Mouse (Mus musculus) liver, embryonic 14.5 days (tissue): ENCODE results near the gene Atf7ip2. TPM values are rescaled to one million over a fixed set of nuclear protein-coding genes. Genes with fewer than 3 reads are reported as not detected.
"Not testable (repeated sequence)": the region's sequence is repeated elsewhere in the genome, so short reads cannot be mapped to it uniquely, and the experiment has no call there.

Experiments
- ATAC-seq: fragments of 200-750 bp; cut with Nextera tagmentation; 2 replicates; pipeline ENCODE4 v1.8.0; 2017; ENCODE audit warnings: moderate number of reproducible peaks, mild to moderate bottlenecking, moderate library complexity; ENCODE audit not compliant: insufficient read depth
- DNase-seq, 3 experiments: peaks; one replicate each; pipeline ENCODE4 v3.0.0-alpha.2; 2012 to 2013; ENCODE audit warnings: low read depth in 3 of 3, low spot score in 3 of 3
- H3K27ac ChIP-seq: fragments of 300-500 bp; sonication (generic); 2 replicates; pipeline ENCODE4 v1.5.1; 2014; ENCODE audit warnings: moderate library complexity, mild to moderate bottlenecking, control low read depth, inconsistent platforms
- H3K27me3 ChIP-seq: fragments of 300-500 bp; sonication (generic); 2 replicates; pipeline ENCODE4 v1.6.1; 2014; ENCODE audit warnings: mild to moderate bottlenecking, low read length, moderate library complexity; ENCODE audit not compliant: control insufficient read depth, insufficient read depth
- H3K36me3 ChIP-seq: fragments of 300-500 bp; sonication (generic); replicated peaks from 2 replicates; pipeline ENCODE4 v1.6.1; 2014; ENCODE audit warnings: low read depth; ENCODE audit not compliant: control insufficient read depth, insufficient read depth
- H3K4me1 ChIP-seq, 2 experiments: fragments of 200-500 bp in 1 of 2; fragments of 300-500 bp in 1 of 2; sonication (generic) in 1 of 2; replicated peaks; 2 replicates each; pipeline ENCODE4 v1.6.1; 2012 to 2014; ENCODE audit warnings: antibody characterized with exemption in 1 of 2, inconsistent platforms in 1 of 2, low read length in 1 of 2; ENCODE audit not compliant: control insufficient read depth in 2 of 2, insufficient read depth in 2 of 2
- H3K4me2 ChIP-seq: fragments of 300-500 bp; sonication (generic); 2 replicates; pipeline ENCODE4 v1.6.1; 2014; ENCODE audit warnings: low read depth, mild to moderate bottlenecking, control low read depth, moderate library complexity
- H3K4me3 ChIP-seq, 2 experiments: fragments of 200-500 bp in 1 of 2; fragments of 300-500 bp in 1 of 2; sonication (generic) in 1 of 2; 2 replicates each; pipeline ENCODE4 v1.5.1; 2012 to 2014; ENCODE audit warnings: low read depth in 2 of 2, low read length in 2 of 2, mild to moderate bottlenecking in 2 of 2, control low read depth in 1 of 2, inconsistent platforms in 1 of 2, moderate library complexity in 1 of 2; ENCODE audit not compliant: insufficient read depth in 1 of 2
- H3K9ac ChIP-seq: fragments of 300-500 bp; sonication (generic); replicated peaks from 2 replicates; pipeline ENCODE4 v1.6.1; 2014; ENCODE audit warnings: mild to moderate bottlenecking, control low read depth, moderate library complexity
- H3K9me3 ChIP-seq: fragments of 300-500 bp; sonication (generic); 2 replicates; pipeline ENCODE4 v1.6.1; 2016; ENCODE audit warnings: low read length, mixed read lengths; ENCODE audit not compliant: control insufficient read depth
- CTCF ChIP-seq: IDR thresholded peaks from 2 replicates; pipeline ENCODE4 v1.5.1; 2016; ENCODE audit warnings: antibody characterized with exemption, low read depth, control low read depth
- EP300 ChIP-seq: IDR thresholded peaks from 2 replicates; pipeline ENCODE4 v1.6.1; 2016; ENCODE audit warnings: antibody characterized with exemption, low read depth
- WGBS: fragments of 180-500 bp; shearing (Covaris S2); extraction: QIAGEN DNeasy Blood & Tissue Kit; methylation state at CpG from one replicate; pipeline ENCODE4 v1.1.7; 2014; ENCODE audit not compliant: insufficient replicate concordance; 5-methylcytosine and 5-hydroxymethylcytosine counted together
- polyA plus RNA-seq, 2 experiments: library from polyadenylated mRNA; depleted of rRNA in 1 of 2; stranded (reverse) in 1 of 2; unstranded in 1 of 2; fragments of >200 nt; fragmentation: Nextera tagmentation in 1 of 2; extraction: Ambion mirVana in 1 of 2; gene quantifications; 2 replicates each; pipeline versions ENCODE4 v1.2.1 to v1.2.3; 2012 to 2014

Gene Atf7ip2
- polyA plus RNA-seq, 2 experiments: 0.19 to 0.25 TPM

GRCm38 (mm10) chr16:10171276-10171675 is 21.2 kb upstream of the Atf7ip2 start:
- Histone ChIP-seq H3K36me3 (no peaks in the 10 kb centered on the region), H3K27me3 (no peaks in the 10 kb centered on the region), H3K4me3 (no peak overlapping the region), H3K4me1 (no peaks in the 10 kb centered on the region), H3K27ac (no peak overlapping the region), H3K9me3 (no peaks in the 10 kb centered on the region), H3K9ac (no peak overlapping the region), H3K4me2 (no peak overlapping the region)
- TF ChIP-seq CTCF (no peak), EP300 (no peak)
- DNase-seq (no peak), ATAC-seq (no peak)
- WGBS: 60% methylated on average over 4 of the region's 4 CpGs

DNA sequence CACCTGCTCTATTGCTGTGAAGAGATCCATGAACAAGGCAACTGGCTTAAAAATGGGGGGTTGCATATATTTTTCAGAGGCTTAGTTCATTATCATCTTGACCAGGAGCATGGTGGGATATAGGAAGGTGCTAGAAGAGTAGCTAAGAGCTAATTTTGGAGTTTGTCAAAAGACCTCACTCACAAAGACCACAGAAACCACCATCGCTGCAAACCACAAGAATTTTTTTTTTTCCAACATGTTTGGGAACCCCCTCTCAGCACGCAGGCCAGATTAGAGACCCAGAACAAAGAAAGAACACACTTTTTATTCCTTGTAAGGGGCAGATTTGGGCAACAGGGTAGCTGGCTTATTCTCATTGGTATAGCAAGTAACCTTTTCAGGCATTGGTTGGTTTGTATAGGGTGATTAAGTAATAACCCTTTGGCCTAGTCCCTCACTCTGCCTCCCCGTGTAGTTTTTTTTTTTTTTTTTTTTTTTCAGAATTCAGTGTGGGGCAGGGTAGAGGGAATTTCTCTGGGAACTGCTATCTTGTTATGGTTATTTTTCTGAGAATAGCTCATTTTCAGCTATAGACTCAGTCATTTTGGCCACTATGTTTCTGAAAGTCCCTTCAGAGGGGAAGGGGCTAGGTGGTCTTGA is 20.2 kb upstream of the Atf7ip2 start:
- no peak for DNase-seq
- 40% methylated on average over 3 of the region's 3 CpGs for WGBS
- no peak for ATAC-seq

GRCm38 (mm10) chr16:10187461-10187860 is 5.1 kb upstream of the Atf7ip2 start:
- H3K9ac ChIP-seq, H3K4me2 ChIP-seq, ATAC-seq, H3K27me3 ChIP-seq, H3K4me3 ChIP-seq, H3K4me1 ChIP-seq, DNase-seq, H3K9me3 ChIP-seq, H3K36me3 ChIP-seq, H3K27ac ChIP-seq: not testable (repeated sequence)
- WGBS: 81% methylated on average over 10 of the region's 10 CpGs

More for the DNA sequence above, 20.2 kb upstream of the Atf7ip2 start:
- TF ChIP-seq EP300 (no peak), CTCF (no peak)
- H3K27me3 ChIP-seq: no peaks in the 10 kb centered on the region
- H3K9me3 ChIP-seq: no peaks in the 10 kb centered on the region
- H3K9ac ChIP-seq: no peak overlapping the region
- no peak overlapping the region for H3K27ac ChIP-seq
- no peaks in the 10 kb centered on the region for H3K36me3 ChIP-seq
- H3K4me1 ChIP-seq: no peaks in the 10 kb centered on the region
- no peak overlapping the region for H3K4me2 ChIP-seq
- no peak overlapping the region for H3K4me3 ChIP-seq

GRCm38 (mm10) chr16:10208777-10209176 is 16.3 kb downstream of the Atf7ip2 start:
- no peak overlapping the region for H3K4me3 ChIP-seq
- H3K9ac ChIP-seq: no peak overlapping the region
- TF ChIP-seq CTCF (no peak; the same call in 1 of the 2 replicates), EP300 (no peak)
- ATAC-seq (no peak), DNase-seq (no peak)
- H3K27ac ChIP-seq: no peak overlapping the region
- H3K27me3 ChIP-seq: no peaks in the 10 kb centered on the region
- no peaks in the 10 kb centered on the region for H3K36me3 ChIP-seq
- H3K4me2 ChIP-seq: no peak overlapping the region
- 74% methylated on average over 1 of the region's 1 CpGs for WGBS
- no peaks in the 10 kb centered on the region for H3K4me1 ChIP-seq
- no peaks in the 10 kb centered on the region for H3K9me3 ChIP-seq

- 58% methylated on average over 1 of the region's 1 CpGs for WGBS
- DNase-seq, H3K27me3 ChIP-seq, H3K9ac ChIP-seq, H3K9me3 ChIP-seq, H3K4me3 ChIP-seq, H3K36me3 ChIP-seq, H3K4me1 ChIP-seq, H3K27ac ChIP-seq, H3K4me2 ChIP-seq, ATAC-seq: not testable (repeated sequence)
Observed at GRCm38 (mm10) chr16:10216366-10216765, 23.9 kb downstream of the Atf7ip2 start.

DNA sequence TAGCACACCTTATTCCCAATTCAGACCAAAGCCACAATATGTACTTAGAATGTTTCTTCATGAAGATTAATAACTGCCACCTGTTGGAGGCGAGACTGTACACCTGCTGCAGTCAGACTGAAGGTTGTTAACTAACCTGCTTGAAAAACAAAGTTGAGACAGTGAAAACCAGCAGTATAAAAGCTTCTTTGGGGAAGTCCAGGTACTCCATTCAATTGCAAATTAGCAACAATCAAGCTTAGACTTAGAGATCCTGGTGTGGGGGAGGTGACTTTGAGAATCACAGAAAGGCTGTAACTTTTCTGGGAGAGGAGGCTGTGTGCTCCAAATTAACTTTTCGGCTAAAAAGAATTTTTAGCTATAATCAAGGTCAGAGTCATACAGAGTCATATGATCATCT is 24.5 kb downstream of the Atf7ip2 start:
- H3K4me2 ChIP-seq, H3K36me3 ChIP-seq, H3K9me3 ChIP-seq, DNase-seq, H3K9ac ChIP-seq, H3K4me1 ChIP-seq, H3K27ac ChIP-seq, H3K27me3 ChIP-seq, ATAC-seq, H3K4me3 ChIP-seq: not testable (repeated sequence)
- WGBS: 51% methylated on average over 2 of the region's 2 CpGs
